Mouse (Mus musculus): ENCODE measurements around the gene Hopx. TPM values are rescaled to one million over a fixed set of nuclear protein-coding genes. Genes with fewer than 3 reads are reported as not detected.

Hopx gene
- polyA plus RNA-seq, 1 experiment from 2014 or later = 2.8 TPM

DNA sequence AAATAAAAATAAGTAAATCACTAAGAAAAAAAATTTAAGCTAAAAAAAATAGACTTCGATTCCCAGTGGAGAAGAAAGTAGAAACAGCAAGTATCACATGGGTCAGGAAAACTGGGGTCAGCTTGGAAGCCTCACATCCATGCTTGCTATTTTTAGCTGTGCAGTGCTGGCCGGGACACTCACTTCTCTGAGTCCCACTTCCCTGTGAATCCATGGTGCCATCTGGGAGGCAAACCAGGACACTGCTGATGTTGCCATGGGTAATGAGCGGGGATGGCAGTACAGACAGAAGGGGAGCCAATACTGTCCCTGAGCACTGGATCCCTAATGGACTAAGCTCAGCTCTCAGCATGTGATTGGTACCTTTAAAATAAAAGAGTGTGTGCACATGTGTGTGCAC lies 28.2 kb upstream of the Hopx start:
- Histone ChIP-seq H3K27me3 (no peaks in the 10 kb centered on the region), H3K4me1 (peaks cover 3% of the 10 kb centered on the region), H3K4me3 (no peak overlapping the region), H3K36me3 (no peaks in the 10 kb centered on the region), H3K9me3 (replicated peaks) (no peaks in the 10 kb centered on the region), H3K27ac (no peak overlapping the region), H3K9ac (no peak overlapping the region), H3K4me2 (replicated peaks) (no peak overlapping the region)
- WGBS = 88% methylated on average over 3 of the region's 3 CpGs
- ATAC-seq (ENCODE audit: low FRiP score) = no peak

DNA sequence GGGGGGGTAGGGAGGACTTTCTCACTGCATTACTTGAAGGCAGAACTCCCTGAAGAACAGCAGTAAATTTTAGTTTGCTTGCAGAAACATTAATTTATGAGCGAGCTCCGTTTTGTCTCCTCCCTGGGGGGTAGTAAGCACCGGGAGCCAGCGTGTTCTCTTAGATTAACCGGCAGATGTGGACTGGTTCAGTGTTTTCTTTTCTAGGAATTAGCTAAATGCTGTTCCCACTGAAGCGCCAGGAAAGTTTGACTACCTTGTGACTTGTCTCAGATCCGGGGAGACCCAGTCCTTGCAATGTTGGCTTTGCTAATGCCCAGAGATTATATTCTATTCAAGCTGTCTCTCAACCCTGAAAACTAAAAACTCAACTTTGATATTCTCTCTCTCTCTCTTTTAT lies 26.4 kb upstream of the Hopx start:
- Histone ChIP-seq H3K9me3 (replicated peaks) (no peaks in the 10 kb centered on the region), H3K9ac (no peak overlapping the region), H3K4me1 (peaks cover 14% of the 10 kb centered on the region), H3K4me3 (no peak overlapping the region), H3K36me3 (no peaks in the 10 kb centered on the region), H3K4me2 (replicated peaks) (no peak overlapping the region), H3K27me3 (no peaks in the 10 kb centered on the region), H3K27ac (no peak overlapping the region)
- WGBS = 66% methylated on average over 7 of the region's 7 CpGs
- no peak for ATAC-seq (ENCODE audit: low FRiP score)

DNA sequence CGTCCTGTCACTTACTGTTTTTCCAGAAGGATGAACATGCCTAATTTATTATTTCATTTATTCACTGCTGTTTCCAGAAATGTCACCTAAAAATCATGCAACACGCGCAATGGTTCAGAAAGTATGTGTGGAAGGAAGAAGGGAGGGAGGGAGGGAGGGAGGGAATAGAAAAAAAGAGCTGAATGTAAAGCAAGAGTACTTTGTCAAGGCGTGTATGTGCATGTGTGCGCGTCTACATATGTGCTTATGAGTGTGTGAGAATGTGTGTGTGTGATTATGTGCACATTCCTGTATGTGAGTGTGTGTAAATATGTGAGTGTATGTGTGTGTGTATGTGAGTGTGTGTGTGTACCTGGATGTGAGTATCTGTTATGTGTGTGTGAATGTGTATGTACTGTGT lies 25.9 kb upstream of the Hopx start:
- H3K4me2 ChIP-seq (replicated peaks) = no peak overlapping the region
- no peaks in the 10 kb centered on the region for H3K27me3 ChIP-seq
- no peaks in the 10 kb centered on the region for H3K9me3 ChIP-seq (replicated peaks)
- no peak overlapping the region for H3K27ac ChIP-seq
- 91% methylated on average over 6 of the region's 6 CpGs for WGBS
- no peak overlapping the region for H3K9ac ChIP-seq
- no peaks in the 10 kb centered on the region for H3K36me3 ChIP-seq
- peaks cover 14% of the 10 kb centered on the region for H3K4me1 ChIP-seq
- no peak overlapping the region for H3K4me3 ChIP-seq
- no peak for ATAC-seq (ENCODE audit: low FRiP score)

DNA sequence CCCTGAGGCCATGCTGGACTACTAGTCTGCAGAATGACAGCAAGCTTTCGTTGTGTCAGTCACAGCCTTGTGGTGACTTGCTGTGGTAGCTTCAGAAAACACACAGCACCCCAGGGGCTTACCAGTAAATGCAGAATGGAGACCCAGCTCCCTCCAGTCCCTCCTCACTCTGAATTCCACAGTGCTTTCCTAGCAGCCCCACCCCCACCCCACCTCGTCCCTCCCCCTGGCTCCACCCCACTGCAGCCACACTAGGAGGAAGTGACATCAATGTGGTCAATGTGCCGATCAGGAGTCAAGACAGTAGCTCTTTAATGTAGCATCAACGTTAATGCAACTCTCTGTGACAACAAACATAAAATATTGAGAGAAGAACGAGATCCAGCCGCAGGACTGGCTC lies 25.2 kb upstream of the Hopx start:
- no peak overlapping the region for H3K4me2 ChIP-seq (replicated peaks)
- H3K9ac ChIP-seq = no peak overlapping the region
- H3K27ac ChIP-seq = no peak overlapping the region
- no peaks in the 10 kb centered on the region for H3K27me3 ChIP-seq
- no peak for ATAC-seq (ENCODE audit: low FRiP score)
- H3K36me3 ChIP-seq = no peaks in the 10 kb centered on the region
- no peaks in the 10 kb centered on the region for H3K9me3 ChIP-seq (replicated peaks)
- H3K4me1 ChIP-seq = peaks cover 14% of the 10 kb centered on the region
- no peak overlapping the region for H3K4me3 ChIP-seq
- WGBS = 50% methylated on average over 6 of the region's 6 CpGs

DNA sequence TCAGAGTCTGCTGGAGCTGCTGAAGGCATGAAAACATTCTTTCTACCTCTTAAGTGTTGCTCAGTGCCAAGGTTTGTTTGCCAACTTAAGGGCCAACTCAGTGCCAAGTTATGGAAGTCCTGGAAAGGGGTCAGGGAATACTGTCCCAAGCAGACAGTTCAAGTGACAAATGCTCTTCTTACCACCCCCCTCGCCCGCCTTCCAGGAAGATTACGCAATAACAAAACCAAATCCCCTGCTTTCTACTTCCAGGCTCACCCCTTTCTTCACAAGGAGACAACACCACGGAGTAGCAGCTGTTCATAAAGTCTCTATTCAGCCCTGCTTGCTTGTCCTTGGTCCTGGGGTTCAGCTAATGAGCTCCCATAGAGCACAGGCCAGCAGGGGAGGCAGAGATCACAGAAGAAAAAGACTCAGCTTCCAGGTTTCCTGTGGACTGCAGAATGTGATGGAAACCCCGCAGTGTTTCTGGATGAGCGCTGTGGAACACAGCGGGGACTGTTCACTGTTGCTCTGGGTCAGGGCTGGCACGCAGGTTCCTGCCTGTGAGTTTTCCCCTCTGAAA lies 22.9 kb upstream of the Hopx start:
- Histone ChIP-seq H3K9ac (no peak overlapping the region), H3K27ac (peak overlapping the region; percentile 35; the same call in 1 of the 2 replicates), H3K4me1 (peaks cover 14% of the 10 kb centered on the region), H3K36me3 (no peaks in the 10 kb centered on the region), H3K4me3 (no peak overlapping the region), H3K9me3 (replicated peaks) (no peaks in the 10 kb centered on the region), H3K4me2 (replicated peaks) (no peak overlapping the region), H3K27me3 (no peaks in the 10 kb centered on the region)
- WGBS = 25% methylated on average over 8 of the region's 8 CpGs
- ATAC-seq (ENCODE audit: low FRiP score) = no peak

DNA sequence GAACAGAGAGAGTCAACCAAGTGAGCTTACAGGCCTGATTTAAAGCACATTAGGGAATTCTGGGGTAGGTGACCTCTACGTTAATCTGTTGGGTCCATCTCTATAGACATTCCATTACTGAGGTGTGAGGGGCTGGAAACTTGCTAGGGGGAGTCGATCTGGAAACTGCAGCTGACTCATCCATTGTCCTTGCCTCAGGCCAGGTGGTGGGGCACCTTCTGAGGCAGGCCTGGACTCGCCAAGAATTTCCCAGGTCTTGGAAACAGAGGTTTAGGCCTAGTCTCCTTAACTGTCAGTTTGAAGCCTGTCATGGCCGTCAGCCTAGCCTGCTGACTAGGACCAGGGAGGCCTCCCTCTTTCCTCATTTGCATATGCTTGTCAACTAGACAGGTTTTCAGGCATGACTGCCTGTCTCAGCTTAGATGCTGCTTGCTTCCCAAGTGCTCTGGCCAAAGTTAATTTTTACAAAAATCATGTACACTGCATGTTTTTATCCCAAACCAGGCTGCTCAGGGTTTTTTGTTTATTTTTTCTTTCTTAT lies 21.8 kb upstream of the Hopx start:
- Histone ChIP-seq H3K4me1 (peaks cover 14% of the 10 kb centered on the region), H3K4me2 (replicated peaks) (no peak overlapping the region), H3K4me3 (no peak overlapping the region), H3K9me3 (replicated peaks) (no peaks in the 10 kb centered on the region), H3K27ac (no peak overlapping the region), H3K9ac (no peak overlapping the region), H3K27me3 (no peaks in the 10 kb centered on the region), H3K36me3 (no peaks in the 10 kb centered on the region)
- 62% methylated on average over 4 of the region's 4 CpGs for WGBS
- no peak for ATAC-seq (ENCODE audit: low FRiP score)

DNA sequence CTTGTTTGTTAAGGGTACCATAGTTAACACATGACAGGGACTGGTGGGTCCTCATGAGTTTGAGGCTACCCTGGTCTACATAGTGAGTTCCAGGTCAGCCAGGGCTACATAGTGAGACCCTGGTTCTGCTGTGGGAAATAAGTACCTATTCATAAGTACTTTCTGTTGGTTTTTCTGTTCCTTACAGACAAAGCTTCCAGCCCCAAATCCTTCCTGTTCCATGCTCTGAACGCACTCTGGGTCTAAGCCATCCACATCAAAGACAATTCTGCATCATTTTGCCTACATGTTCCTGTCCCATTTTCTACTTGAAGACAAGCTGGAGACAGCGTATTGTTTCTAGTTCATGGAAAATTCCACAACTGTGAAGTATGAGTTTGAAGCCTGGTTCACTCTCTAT lies 20.0 kb upstream of the Hopx start:
- no peak for ATAC-seq (ENCODE audit: low FRiP score)
- no peak overlapping the region for H3K27ac ChIP-seq
- no peak overlapping the region for H3K4me2 ChIP-seq (replicated peaks)
- no peaks in the 10 kb centered on the region for H3K36me3 ChIP-seq
- no peaks in the 10 kb centered on the region for H3K9me3 ChIP-seq (replicated peaks)
- H3K4me3 ChIP-seq = no peak overlapping the region
- H3K4me1 ChIP-seq = peaks cover 12% of the 10 kb centered on the region
- 91% methylated on average over 2 of the region's 2 CpGs for WGBS
- H3K27me3 ChIP-seq = no peaks in the 10 kb centered on the region
- no peak overlapping the region for H3K9ac ChIP-seq

DNA sequence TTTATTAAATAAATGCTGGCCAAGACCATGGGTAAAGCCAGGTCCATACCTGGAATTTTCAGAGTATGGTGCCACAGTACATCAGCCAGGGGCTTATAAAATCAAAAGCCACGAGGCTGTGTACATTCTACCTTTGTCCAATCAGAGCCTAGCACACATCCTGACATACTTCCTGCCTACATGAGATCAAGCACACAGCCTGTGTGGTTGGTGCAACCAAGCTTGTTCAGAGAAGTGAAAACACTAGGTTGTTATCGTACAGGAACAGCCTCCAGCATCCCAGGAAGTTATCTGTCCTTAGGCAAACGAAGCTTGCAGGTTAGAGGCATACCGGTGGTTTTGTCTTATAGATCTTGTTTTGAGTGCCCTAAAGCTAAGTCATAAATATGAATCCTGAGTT lies 19.5 kb upstream of the Hopx start:
- Histone ChIP-seq H3K4me1 (peaks cover 12% of the 10 kb centered on the region), H3K4me2 (replicated peaks) (no peak overlapping the region), H3K4me3 (no peak overlapping the region), H3K9ac (no peak overlapping the region), H3K27ac (no peak overlapping the region), H3K36me3 (no peaks in the 10 kb centered on the region), H3K27me3 (no peaks in the 10 kb centered on the region), H3K9me3 (replicated peaks) (no peaks in the 10 kb centered on the region)
- ATAC-seq (ENCODE audit: low FRiP score) = no peak
- WGBS = 80% methylated on average over 4 of the region's 4 CpGs

DNA sequence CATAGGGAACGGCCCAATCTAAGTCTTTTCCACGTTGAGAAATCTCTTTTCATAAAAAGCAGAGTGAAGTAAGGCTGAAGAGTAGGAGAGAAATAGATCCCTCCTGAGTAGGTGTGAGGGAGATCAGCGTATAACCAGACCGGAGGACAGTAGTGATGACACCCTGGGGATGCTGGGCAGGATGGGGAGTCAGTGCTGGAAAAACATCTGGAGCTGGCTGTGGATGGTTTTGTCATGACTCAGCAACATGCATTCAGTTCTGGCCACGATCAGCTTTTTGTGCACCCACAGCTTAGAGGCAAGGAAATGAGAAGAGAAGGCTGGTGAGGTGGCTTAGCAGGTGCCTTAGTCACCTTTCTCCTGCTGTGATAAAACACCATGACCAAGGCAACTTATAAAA lies 19.0 kb upstream of the Hopx start:
- Histone ChIP-seq H3K27ac (no peak overlapping the region), H3K4me1 (peaks cover 12% of the 10 kb centered on the region), H3K4me3 (no peak overlapping the region), H3K9ac (no peak overlapping the region), H3K9me3 (replicated peaks) (peaks cover under 1% of the 10 kb centered on the region; the same call in 1 of the 2 replicates), H3K36me3 (no peaks in the 10 kb centered on the region), H3K27me3 (no peaks in the 10 kb centered on the region), H3K4me2 (replicated peaks) (no peak overlapping the region)
- WGBS = 80% methylated on average over 5 of the region's 5 CpGs
- ATAC-seq (ENCODE audit: low FRiP score) = no peak

DNA sequence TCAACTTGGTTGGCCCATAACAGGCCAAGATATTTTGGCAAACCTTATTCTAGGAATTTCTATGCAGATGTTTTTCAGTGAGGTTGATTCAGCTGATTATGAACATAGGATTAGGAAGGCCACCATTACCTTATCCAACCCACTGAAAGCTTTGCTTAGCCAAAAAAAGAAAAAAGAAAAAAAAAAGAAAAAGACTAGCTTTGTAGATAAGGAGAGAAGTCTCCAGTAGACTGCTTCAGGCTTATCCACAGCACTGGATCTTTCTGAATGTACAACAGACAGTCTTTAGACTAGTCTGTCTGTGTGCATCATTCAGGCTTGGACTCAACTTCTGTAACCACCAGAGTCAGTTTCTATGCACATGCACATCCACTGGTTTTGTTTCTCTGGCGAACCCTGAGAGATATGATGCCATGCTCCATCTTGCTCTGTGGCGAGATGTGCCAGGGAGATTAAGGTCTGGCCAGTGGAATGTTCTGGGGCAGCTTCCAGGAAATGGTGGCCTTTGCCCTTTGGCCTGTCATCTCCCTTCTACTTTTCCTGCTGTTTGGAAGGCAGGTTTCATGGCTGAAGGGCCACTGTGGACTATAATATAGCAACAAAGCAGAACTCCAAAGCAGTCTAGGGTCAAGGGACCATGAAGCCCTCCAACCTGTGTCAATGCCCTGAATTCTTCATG lies 17.7 kb upstream of the Hopx start:
- Histone ChIP-seq H3K4me1 (peaks cover 6% of the 10 kb centered on the region), H3K4me3 (no peak overlapping the region), H3K4me2 (replicated peaks) (no peak overlapping the region), H3K9ac (no peak overlapping the region), H3K36me3 (no peaks in the 10 kb centered on the region), H3K9me3 (replicated peaks) (peaks cover 6% of the 10 kb centered on the region; the same call in 1 of the 2 replicates), H3K27ac (no peak overlapping the region), H3K27me3 (no peaks in the 10 kb centered on the region)
- no peak for ATAC-seq (ENCODE audit: low FRiP score)
- 88% methylated on average over 2 of the region's 2 CpGs for WGBS

DNA sequence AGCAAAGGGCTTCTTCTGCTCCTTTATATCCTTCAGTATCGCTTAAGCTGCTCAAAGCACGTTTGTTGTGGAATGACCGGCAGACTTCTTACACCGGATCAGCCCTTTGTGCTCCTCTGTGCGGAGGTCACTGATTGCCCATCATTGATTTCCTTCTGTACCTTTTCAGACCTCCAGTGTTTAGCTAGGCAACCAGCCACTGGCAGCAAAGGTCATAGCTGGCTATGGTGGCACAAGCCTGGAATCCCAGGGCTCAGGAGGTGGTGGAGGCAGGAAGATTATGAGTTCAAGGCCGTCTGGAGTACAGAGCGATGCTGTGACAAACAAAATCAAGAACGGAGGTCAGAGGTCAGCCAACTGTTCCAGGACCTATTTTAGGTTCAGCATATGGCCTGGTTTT lies 17.0 kb upstream of the Hopx start:
- H3K4me1 ChIP-seq = peaks cover 3% of the 10 kb centered on the region; the same call in 1 of the 2 replicates
- ATAC-seq (ENCODE audit: low FRiP score) = no peak
- no peak overlapping the region for H3K4me2 ChIP-seq (replicated peaks)
- no peak overlapping the region for H3K4me3 ChIP-seq
- H3K9me3 ChIP-seq (replicated peaks) = peaks cover 6% of the 10 kb centered on the region; the same call in 1 of the 2 replicates
- 87% methylated on average over 8 of the region's 8 CpGs for WGBS
- H3K27me3 ChIP-seq = no peaks in the 10 kb centered on the region
- no peaks in the 10 kb centered on the region for H3K36me3 ChIP-seq
- no peak overlapping the region for H3K27ac ChIP-seq
- no peak overlapping the region for H3K9ac ChIP-seq

DNA sequence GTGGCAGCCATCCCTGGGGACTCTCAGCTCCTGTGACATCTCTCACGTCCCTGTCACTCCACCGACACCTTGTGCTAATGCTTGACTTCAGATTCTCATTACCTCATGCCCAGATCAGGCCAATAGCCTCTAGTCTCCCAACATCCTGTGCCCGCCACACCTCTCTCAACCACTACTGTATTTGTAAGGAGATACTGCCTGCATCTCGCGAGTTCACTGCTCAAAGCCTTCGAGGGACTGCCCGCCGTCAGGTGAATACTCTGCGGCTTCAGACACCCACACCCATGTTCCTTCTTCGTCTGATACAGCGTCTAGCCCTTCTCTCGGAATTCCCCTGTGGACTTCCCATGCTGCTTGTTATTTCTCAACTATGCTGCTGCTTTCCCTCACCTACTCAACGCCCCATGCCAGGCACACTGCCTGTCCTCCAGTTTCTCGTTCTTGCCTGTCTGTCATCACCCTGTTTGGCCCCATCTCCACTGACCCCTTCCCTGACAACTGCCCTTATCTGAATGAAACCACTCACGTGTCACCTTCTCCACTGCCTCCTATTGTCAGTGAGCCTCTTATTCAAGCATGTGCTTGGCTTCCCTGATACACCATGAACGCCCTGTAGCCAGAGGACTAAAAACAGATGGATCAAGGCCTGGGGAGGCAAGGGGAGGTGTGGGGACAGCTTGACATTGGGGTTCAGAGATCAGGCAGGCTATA lies 15.5 kb upstream of the Hopx start:
- Histone ChIP-seq H3K4me3 (no peak overlapping the region), H3K9me3 (replicated peaks) (peaks cover 6% of the 10 kb centered on the region; the same call in 1 of the 2 replicates), H3K27me3 (no peaks in the 10 kb centered on the region), H3K36me3 (no peaks in the 10 kb centered on the region), H3K9ac (no peak overlapping the region), H3K4me2 (replicated peaks) (no peak overlapping the region), H3K4me1 (no peaks in the 10 kb centered on the region), H3K27ac (no peak overlapping the region)
- no peak for ATAC-seq (ENCODE audit: low FRiP score)
- WGBS = 75% methylated on average over 16 of the region's 16 CpGs

All from hindbrain, embryonic 12.5 days (tissue).